Mouse (Mus musculus): Measurements from ENCODE around the gene Gorasp1.

Gene Gorasp1

GRCm38 (mm10) chr9:119972582-119972981 lies 35.2 kb upstream of the Gorasp1 start:
- DNase-seq (ENCODE audit: low spot score): no peak

GRCm38 (mm10) chr9:119972166-119972565 lies 34.8 kb upstream of the Gorasp1 start:
- no peak for DNase-seq (ENCODE audit: low spot score)

DNA sequence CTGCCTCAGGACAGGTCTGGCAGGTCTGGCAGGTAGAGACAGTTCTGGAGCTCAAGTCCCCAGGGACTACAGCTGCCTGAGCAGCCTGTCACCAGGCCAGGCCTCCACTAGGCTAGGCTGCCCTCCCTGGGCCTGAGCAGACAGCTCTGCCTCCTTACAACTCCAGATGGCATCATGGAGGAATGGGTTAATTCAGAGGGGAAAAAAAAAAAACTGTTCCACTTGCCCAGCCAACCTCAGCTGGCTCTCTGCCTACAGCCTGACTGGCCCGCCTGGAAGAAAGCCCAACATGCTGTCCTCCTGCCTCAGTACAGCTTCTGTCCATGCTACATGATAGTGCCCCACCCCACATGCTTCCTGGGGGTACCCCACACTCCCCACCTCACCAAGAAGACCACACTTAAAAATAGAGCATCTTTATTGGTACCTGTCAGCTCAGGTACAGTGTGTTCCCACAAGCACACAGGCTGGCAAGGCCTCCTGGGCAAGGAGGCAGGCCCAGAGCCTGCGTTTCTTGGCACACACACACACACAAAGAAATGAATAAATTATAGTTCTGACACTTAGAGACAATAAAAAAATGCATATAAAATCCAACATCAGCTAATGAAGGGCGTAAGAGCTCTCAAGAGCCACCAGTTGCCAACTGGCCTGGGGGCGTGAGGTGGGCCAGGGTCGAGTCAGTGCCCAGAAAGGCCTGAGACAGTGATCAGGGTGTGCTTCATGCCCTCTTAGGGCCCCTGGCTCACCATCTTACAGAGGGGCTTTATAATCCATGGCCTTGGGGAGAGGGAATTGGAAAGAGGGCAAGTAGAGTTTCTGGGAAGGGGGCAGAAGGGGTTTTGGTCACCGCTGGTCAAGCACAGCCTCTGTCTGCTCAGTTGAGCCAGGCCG lies 33.6 kb upstream of the Gorasp1 start:
- DNase-seq (ENCODE audit: low spot score): no peak

DNA sequence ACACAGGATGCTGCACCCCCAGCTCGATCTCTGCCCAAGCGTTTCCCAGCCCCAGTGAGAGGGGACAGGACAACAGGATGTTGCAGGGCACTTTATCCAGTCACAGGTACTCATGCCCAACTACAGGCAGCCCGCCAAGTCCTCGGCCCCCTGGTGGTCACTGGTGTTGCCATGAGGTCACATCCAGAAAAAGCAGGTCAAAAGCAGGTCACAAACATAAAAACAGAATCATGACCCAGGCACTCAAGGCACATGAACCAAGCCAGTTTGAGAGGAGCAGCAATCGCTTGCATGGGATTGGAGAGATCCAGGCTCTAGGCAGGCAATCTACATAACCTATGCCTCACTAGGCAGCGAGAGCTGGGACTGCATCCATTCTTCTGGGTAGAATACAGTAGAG lies 32.9 kb upstream of the Gorasp1 start:
- DNase-seq (ENCODE audit: low spot score): no peak

- no peak for DNase-seq (ENCODE audit: low spot score)
These were observed 32.4 kb upstream of the Gorasp1 start for GRCm38 (mm10) chr9:119969811-119970210.

DNA sequence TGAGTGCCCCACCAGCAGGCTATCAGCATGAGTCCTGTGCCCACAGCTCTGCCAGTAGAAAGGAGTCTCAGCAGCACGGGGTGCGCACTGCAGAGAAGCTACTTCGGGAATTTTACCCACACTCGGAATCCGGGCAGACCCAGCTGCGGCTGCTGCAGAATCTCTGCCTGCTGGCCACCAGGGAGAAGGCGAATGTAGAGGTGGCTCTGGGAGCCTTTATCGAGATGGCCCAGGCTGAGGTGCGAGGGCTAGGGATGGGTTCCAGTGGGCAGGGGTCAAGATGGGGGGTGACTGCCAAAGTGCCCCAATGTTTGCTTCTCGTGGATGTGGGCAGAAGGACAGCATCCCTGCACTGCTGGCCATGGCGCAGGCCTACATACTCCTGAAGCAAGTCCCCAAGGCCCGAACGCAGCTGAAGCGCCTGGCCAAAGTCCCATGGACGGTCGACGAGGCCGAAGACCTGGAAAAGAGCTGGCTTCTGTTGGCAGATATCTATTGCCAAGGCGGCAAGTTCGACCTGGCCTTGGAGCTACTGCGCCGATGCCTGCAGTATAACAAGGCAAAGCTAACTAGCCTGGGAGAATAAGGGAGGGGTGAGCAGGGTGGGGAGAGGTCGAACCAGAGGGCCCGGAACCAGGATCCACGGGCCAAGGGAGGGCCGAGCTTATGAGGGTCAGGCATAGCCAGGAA lies 29.0 kb upstream of the Gorasp1 start:
- DNase-seq (ENCODE audit: low spot score): no peak

- no peak for DNase-seq (ENCODE audit: low spot score)
These were observed 27.8 kb upstream of the Gorasp1 start for GRCm38 (mm10) chr9:119965186-119965585.

- no peak for DNase-seq (ENCODE audit: low spot score)
These were observed 26.8 kb upstream of the Gorasp1 start for GRCm38 (mm10) chr9:119964206-119964605.

DNA sequence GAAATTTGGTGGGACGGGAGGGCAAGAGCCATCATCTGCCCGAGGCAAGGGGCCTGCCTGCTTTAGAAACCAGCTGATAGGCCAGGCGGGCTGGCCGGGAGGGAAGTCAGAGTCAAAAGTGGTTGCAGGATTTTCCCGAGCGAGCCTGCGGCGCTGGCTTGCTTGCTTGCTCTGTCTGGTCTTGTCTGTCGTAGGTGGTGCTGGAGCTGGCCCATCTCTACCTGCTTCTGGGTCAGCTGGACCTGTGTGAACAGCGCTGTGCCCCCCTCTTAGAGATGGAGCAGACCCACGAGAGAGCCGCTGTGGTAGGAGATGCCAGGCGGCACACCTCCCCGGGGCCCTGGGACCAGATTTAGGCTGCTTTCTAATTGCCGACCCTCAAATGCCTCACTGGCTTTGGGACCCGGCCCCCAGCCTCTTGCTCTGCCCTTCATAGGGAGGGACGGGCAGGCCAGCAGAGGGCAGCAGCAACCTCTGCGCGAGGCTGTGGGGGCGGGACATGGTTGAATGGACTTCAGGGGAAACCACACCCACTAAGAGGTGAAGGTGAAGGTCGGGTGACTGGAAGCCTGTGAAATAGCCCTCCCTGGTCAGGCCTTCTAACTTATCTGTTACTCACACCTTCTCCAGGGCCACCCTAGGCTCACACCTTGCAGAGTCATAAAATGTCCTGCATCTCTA lies 25.8 kb upstream of the Gorasp1 start:
- DNase-seq (ENCODE audit: low spot score): no peak

GRCm38 (mm10) chr9:119962216-119962615 lies 24.9 kb upstream of the Gorasp1 start:
- DNase-seq (ENCODE audit: low spot score): no peak

DNA sequence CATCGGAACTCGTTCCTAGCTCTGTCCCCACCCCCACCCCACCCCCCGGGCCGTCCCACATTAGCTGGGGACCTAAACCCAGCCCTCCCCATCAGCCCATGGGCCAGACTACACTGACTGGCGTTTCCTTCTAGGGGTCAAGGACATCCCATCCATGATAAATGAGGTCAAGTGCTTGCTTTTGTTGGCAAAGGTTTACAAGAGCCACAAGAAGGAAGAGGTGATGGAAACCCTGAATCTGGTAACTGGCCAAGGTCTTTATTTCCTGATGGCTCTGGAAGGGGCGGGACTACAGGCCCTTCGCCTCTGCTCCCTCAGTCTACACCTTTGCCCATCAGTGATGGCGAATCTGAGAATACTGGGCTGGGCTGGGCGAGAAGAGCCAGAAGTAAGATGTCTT lies 21.5 kb upstream of the Gorasp1 start:
- DNase-seq (ENCODE audit: low spot score): no peak

GRCm38 (mm10) chr9:119951388-119951787 lies 14.0 kb upstream of the Gorasp1 start:
- no peak for DNase-seq (ENCODE audit: low spot score)

DNA sequence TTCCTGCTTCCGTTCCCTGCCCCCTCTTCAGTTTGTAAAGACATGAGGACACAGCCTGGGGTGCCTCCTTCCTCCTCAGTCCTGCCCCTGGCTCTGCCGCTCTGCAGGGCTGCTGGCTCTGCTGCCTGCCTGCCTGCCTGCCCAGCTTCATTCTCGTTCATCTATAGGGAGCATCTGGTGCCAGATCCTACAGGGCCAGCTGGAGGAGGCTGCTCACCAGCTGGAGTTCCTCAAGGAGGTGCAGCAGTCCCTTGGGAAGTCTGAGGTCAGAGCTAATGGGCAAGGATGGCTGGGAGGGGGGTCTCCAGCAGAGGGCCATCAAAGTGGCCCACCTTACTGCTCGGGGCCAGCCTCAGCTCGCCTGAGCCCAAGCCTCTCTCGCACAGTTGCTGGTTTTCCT lies 13.1 kb upstream of the Gorasp1 start:
- no peak for DNase-seq (ENCODE audit: low spot score)

DNA sequence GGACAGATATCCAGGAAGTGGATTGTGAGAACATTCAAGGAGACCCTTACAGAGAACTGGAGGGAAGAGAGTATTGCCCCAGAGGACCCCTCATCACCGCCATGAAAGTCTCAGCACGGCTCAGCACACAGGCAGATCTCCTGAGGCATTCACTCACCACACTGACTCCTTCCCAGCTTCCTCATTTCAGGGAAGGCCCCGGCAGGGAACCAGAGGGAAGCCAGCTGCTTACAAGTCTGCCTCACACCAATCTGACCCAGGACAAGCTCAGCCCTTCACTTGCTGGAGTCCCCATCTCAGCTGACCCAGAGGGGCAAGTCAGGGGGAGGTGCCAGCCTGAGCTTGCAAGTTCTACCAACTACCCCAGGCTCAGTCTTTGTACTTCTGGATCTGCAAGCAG lies 11.4 kb upstream of the Gorasp1 start:
- no peak for DNase-seq (ENCODE audit: low spot score)

DNA sequence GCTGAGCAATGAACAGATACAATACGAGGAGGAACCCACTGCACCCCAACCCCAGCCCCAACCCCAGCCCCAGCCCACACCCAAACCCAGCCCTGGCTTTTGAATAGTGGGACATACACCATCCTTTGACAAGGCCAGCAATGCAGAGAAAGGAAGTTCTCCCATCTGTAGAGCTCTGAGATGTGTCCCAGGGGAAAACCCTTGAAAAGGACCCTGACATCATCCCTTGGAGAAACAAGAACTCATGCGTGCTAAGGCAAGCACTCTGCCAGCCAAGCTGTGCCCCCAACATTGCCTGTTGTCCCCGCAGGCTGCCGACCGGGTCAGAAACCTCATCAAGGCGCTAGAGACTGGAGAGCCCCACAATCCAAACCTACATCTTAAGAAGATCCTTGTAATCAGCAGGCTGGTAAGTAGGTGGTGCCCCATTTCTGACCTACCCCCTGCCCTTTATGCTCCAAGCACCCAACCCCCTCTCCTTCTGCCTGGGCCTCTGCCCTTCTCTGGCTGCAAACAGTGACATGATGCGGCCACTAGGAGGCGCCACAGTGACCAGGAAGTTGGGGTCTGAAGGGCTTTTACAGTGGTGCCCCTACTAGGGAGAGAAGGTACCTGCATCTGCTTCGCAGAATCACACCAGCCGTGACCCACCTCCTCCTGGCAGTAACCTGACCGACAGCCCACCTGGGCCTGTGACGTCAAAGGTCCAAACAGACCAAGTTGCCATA lies 8.0 kb upstream of the Gorasp1 start:
- DNase-seq (ENCODE audit: low spot score): no peak

GRCm38 (mm10) chr9:119943326-119943725 lies 6.0 kb upstream of the Gorasp1 start:
- DNase-seq (ENCODE audit: low spot score): no peak

DNA sequence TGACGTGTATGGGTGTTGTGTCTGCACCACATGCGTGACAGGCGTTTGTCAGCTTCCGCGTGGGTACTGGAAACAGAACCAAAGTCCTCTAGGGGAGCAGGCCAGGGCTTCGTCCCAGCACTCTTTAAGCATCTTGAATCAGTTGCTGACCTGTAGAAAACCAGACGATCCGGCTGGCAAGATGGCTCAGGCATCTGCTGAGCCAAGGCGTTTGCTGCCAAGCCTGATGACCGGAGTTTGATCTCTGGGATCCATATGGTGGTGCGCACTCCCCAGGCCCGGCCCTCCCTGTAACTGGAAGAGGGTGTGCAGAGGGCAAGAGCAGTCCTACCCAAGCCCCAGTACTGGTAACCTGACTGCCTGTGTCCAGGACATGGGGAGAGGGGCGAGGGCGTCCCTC lies 4.5 kb upstream of the Gorasp1 start:
- no peak for DNase-seq (ENCODE audit: low spot score)

DNA sequence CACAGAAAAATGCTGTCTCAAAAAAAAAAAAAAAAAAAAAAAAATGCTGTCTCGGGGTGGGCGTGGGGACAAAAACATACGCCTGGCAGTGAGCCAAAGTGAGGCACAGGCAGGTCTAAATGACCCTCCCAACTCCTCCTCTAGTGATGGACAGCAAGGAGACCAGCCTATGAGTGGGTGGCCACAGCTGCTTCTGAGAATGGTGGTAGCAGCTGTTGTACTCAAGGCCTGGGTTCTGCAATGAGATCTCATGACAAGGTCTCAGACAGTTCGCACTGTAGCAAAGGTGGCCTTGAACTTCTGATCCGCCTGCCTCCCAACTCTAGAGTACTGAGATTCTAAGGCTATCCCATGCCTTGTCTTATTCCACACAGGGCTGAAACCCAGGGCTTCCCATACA lies 4.0 kb upstream of the Gorasp1 start:
- DNase-seq (ENCODE audit: low spot score): no peak

DNA sequence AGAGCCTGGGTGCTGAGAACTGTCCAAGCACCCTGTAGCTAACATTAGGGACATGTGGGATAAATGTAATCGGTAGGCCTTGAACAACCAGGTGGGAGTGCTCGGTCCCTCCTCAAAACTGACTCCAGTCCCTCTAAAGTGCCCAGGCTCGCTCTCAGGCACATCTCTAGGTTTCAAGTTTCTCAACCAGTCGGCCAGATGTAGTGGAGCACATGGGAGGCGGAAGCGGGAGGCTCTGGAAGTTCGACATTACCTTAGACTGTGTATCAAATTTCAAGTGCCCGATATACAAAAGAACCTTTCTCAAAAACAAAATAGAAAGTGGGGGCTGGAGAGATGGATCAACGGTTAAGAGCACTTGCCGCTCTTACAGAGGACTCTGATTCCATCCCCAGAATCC lies 2.3 kb upstream of the Gorasp1 start:
- no peak for DNase-seq (ENCODE audit: low spot score)

GRCm38 (mm10) chr9:119938496-119938895 lies 1.1 kb upstream of the Gorasp1 start:
- DNase-seq (ENCODE audit: low spot score): no peak

DNA sequence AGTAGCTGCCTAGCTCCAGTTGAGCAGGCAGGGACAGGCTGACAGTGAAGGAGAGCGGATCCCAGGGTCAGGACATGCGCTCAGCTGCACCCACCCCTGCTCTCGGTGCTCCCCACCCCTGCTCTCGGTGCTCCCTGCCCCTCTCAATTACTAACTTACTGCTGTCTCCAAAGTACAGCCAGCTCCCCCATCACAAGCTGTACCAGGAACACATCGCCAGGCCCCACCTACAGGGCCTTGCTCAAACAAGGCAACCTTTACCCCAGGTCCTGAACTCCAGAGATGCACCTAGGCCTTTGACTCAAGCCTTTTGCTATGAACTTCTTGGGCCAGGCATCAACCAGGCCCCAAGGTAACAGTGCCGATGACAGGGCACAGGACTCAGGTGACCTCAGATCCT lies 3.7 kb downstream of the Gorasp1 start:
- no peak for DNase-seq (ENCODE audit: low spot score)

DNA sequence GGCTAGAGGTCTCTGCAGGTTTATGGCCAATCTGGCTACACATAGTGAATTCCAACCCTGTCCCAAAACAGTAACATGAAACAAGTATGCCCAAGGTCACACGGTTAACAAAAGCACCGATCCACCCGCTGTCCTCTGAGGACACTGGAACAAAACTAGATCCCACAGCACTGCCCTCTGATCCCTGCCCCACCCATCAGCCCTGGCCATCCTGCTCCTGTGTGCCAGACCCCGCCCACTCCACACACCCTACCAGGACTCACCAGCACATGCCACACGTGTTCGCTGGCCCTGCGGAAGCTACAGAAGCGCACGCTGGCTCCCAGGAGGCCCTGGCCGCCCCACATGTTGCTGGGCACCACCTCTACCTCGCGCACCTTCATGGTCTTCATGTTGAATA lies 5.0 kb downstream of the Gorasp1 start:
- no peak for DNase-seq (ENCODE audit: low spot score)

Data from layer of hippocampus, adult 9-10 months (tissue).